Mouse (Mus musculus) spleen, adult 2 months (tissue): ENCODE results near the gene Cacna1e. TPM values are rescaled to one million over a fixed set of nuclear protein-coding genes. Genes with fewer than 3 reads are reported as not detected.

ENCODE experiments used
- DNase-seq, 2 experiments: peaks; one replicate each; pipeline versions ENCODE4 v3.0.0 to v3.0.0-alpha.2; 2012 to 2021; ENCODE audit warnings: low spot score in 2 of 2, low read depth in 1 of 2
- H3K27ac ChIP-seq: fragments of 200-500 bp; 2 replicates; pipeline ENCODE4 v1.5.1; 2012; ENCODE audit warnings: low read length, inconsistent platforms; ENCODE audit not compliant: insufficient read depth
- H3K27me3 ChIP-seq: fragments of 200-500 bp; 2 replicates; pipeline ENCODE4 v1.6.1; 2012; ENCODE audit warnings: mild to moderate bottlenecking, moderate library complexity, low read length, inconsistent platforms; ENCODE audit not compliant: control insufficient read depth, insufficient read depth
- H3K36me3 ChIP-seq: fragments of 200-500 bp; 2 replicates; pipeline ENCODE4 v1.6.1; 2012; ENCODE audit warnings: mild to moderate bottlenecking, low read length, inconsistent platforms; ENCODE audit not compliant: control insufficient read depth, insufficient read depth
- H3K4me1 ChIP-seq: fragments of 200-500 bp; 2 replicates; pipeline ENCODE4 v1.6.1; 2011; ENCODE audit warnings: inconsistent platforms; ENCODE audit not compliant: control insufficient read depth, insufficient read depth, insufficient read length
- H3K4me3 ChIP-seq: fragments of 200-500 bp; 2 replicates; pipeline ENCODE4 v1.5.1; 2011; ENCODE audit warnings: mild to moderate bottlenecking, inconsistent platforms; ENCODE audit not compliant: insufficient read depth, insufficient read length; ENCODE audit errors: extremely low read depth
- CTCF ChIP-seq: fragments of 200-500 bp; IDR thresholded peaks from 2 replicates; pipeline ENCODE4 v1.5.1; 2011; ENCODE audit warnings: mild to moderate bottlenecking, inconsistent platforms; ENCODE audit not compliant: insufficient read depth, insufficient read length, insufficient replicate concordance; ENCODE audit errors: extremely low read depth
- POLR2A ChIP-seq: fragments of 200-500 bp; IDR thresholded peaks from 2 replicates; pipeline ENCODE4 v1.6.1; 2011; ENCODE audit warnings: low read depth, low read length, inconsistent platforms
- WGBS: fragments of 180-500 bp; shearing (Covaris S2); methylation state at CpG from one replicate; pipeline ENCODE4 v1.1.7; 2018; 5-methylcytosine and 5-hydroxymethylcytosine counted together
- polyA plus RNA-seq: library from polyadenylated mRNA; depleted of rRNA; stranded (reverse); fragments of >200 nt; gene quantifications from 2 replicates; pipeline ENCODE4 v1.2.3, GENCODE M21; 2012

Gene Cacna1e
- polyA plus RNA-seq, 1 experiment = 7.0 TPM

GRCm38 (mm10) chr1:154532987-154533940 is 351.0 kb downstream of the Cacna1e start:
- Histone ChIP-seq H3K4me3 (no peak overlapping the region), H3K27ac (no peak overlapping the region), H3K27me3 (no peaks in the 10 kb centered on the region), H3K4me1 (no peaks in the 10 kb centered on the region; the same call in 1 of the 2 replicates), H3K36me3 (no peaks in the 10 kb centered on the region)
- DNase-seq = no peak
- no peak for TF ChIP-seq POLR2A
- TF ChIP-seq CTCF = no peak
- WGBS = 85% methylated on average over 11 of the region's 11 CpGs

GRCm38 (mm10) chr1:154529666-154530065 is 354.6 kb downstream of the Cacna1e start:
- Histone ChIP-seq H3K4me1 (no peaks in the 10 kb centered on the region), H3K27ac (no peak overlapping the region), H3K36me3 (no peaks in the 10 kb centered on the region), H3K4me3 (no peak overlapping the region), H3K27me3 (no peaks in the 10 kb centered on the region)
- 86% methylated on average over 4 of the region's 4 CpGs for WGBS
- TF ChIP-seq POLR2A (no peak), CTCF (no peak)
- no peak for DNase-seq

- H3K36me3 ChIP-seq = no peaks in the 10 kb centered on the region
- no peaks in the 10 kb centered on the region for H3K4me1 ChIP-seq
- H3K4me3 ChIP-seq = no peak overlapping the region
- no peak for DNase-seq
- no peak overlapping the region for H3K27ac ChIP-seq
- TF ChIP-seq CTCF (no peak), POLR2A (no peak)
- 83% methylated on average over 6 of the region's 6 CpGs for WGBS
- no peaks in the 10 kb centered on the region for H3K27me3 ChIP-seq
Observed at GRCm38 (mm10) chr1:154528803-154529202, 355.5 kb downstream of the Cacna1e start.

GRCm38 (mm10) chr1:154520715-154521114 is 363.6 kb downstream of the Cacna1e start:
- Histone ChIP-seq H3K4me3 (no peak overlapping the region), H3K4me1 (no peaks in the 10 kb centered on the region), H3K27me3 (no peaks in the 10 kb centered on the region), H3K27ac (no peak overlapping the region), H3K36me3 (no peaks in the 10 kb centered on the region)
- TF ChIP-seq CTCF = no peak
- no peak for TF ChIP-seq POLR2A
- WGBS = 92% methylated on average over 2 of the region's 2 CpGs
- DNase-seq = no peak

GRCm38 (mm10) chr1:154515350-154515749 is 369.0 kb downstream of the Cacna1e start:
- Histone ChIP-seq H3K4me1 (no peaks in the 10 kb centered on the region), H3K36me3 (no peaks in the 10 kb centered on the region), H3K27me3 (no peaks in the 10 kb centered on the region), H3K27ac (no peak overlapping the region), H3K4me3 (no peak overlapping the region)
- DNase-seq = no peak
- TF ChIP-seq CTCF (no peak), POLR2A (no peak)
- WGBS = 91% methylated on average over 2 of the region's 2 CpGs

- no peak for TF ChIP-seq POLR2A
- TF ChIP-seq CTCF = no peak
- Histone ChIP-seq H3K27ac (no peak overlapping the region), H3K27me3 (no peaks in the 10 kb centered on the region), H3K4me3 (no peak overlapping the region), H3K4me1 (no peaks in the 10 kb centered on the region), H3K36me3 (no peaks in the 10 kb centered on the region)
- DNase-seq = no peak
Observed at GRCm38 (mm10) chr1:154511736-154512135, 372.6 kb downstream of the Cacna1e start.

GRCm38 (mm10) chr1:154504005-154504404 is 380.3 kb downstream of the Cacna1e start:
- H3K4me3 ChIP-seq = no peak overlapping the region
- 70% methylated on average over 4 of the region's 4 CpGs for WGBS
- no peak overlapping the region for H3K27ac ChIP-seq
- DNase-seq = no peak
- no peak for TF ChIP-seq CTCF
- no peak for TF ChIP-seq POLR2A
- H3K4me1 ChIP-seq = no peaks in the 10 kb centered on the region
- H3K36me3 ChIP-seq = no peaks in the 10 kb centered on the region
- no peaks in the 10 kb centered on the region for H3K27me3 ChIP-seq
